Mouse (Mus musculus): ENCODE measurements around the gene Rtn4. TPM values are rescaled to one million over a fixed set of nuclear protein-coding genes. Genes with fewer than 3 reads are reported as not detected.

Rtn4 gene
- total and polyA plus RNA-seq, 3 experiments, result 46.5 to 202 (median 57.8) TPM

GRCm38 (mm10) chr11:29770666-29771400 is 78.1 kb downstream of the Rtn4 start:
- TF ChIP-seq MAFK (IDR thresholded peaks at IDR 0.05; ENCODE audit: borderline replicate concordance, low read depth, low read length) (no peak), E2F4 (IDR thresholded peaks at IDR 0.05; ENCODE audit: borderline replicate concordance, low read depth, low read length) (no peak), ELF1 (IDR thresholded peaks at IDR 0.05; ENCODE audit: low read depth, low read length) (no peak), UBTF (IDR thresholded peaks at IDR 0.05; ENCODE audit: borderline replicate concordance, insufficient read depth, low read depth, low read length) (no peak), NRF1 (IDR thresholded peaks at IDR 0.05; ENCODE audit: insufficient read depth, low read depth, low read length, poor library complexity, severe bottlenecking) (no peak), HCFC1 (IDR thresholded peaks at IDR 0.05; ENCODE audit: low read depth, low read length) (no peak), SMC3 (IDR thresholded peaks at IDR 0.05; ENCODE audit: low read depth, low read length) (no peak), ZKSCAN1 (IDR thresholded peaks at IDR 0.05; ENCODE audit: low read depth, low read length) (no peak), JUND (IDR thresholded peaks at IDR 0.05; ENCODE audit: low read depth, low read length) (no peak), MAZ (IDR thresholded peaks at IDR 0.05; ENCODE audit: low read depth, low read length) (no peak), MAX (IDR thresholded peaks at IDR 0.05; ENCODE audit: low read length) (no peak), USF2 (IDR thresholded peaks at IDR 0.05; ENCODE audit: borderline replicate concordance in 1 of 2, insufficient read depth in 1 of 2, low read depth in 1 of 2, low read length in 2 of 2) (no peak), NELFE (IDR thresholded peaks at IDR 0.05; ENCODE audit: low read depth, low read length) (no peak), TBP (IDR thresholded peaks at IDR 0.05; ENCODE audit: low read depth, low read length) (no peak), MYB (IDR thresholded peaks at IDR 0.05; ENCODE audit: low read depth, low read length) (no peak), ZMIZ1 (IDR thresholded peaks at IDR 0.05; ENCODE audit: low read depth, low read length) (no peak)
- no peaks in the 10 kb centered on the region for H3K9me3 ChIP-seq (replicated peaks; ENCODE audit: insufficient read depth, low read length)

GRCm38 (mm10) chr11:29772279-29772678 is 79.5 kb downstream of the Rtn4 start:
- Histone ChIP-seq H3K4me1 (ENCODE audit: control insufficient read depth in 1 of 2, insufficient read depth in 2 of 2, low read length in 2 of 2) (peaks cover 0 to 4% of the 10 kb centered on the region in 2 experiments; a peak in 2 of 4 replicates), H3K4me3 (ENCODE audit: control insufficient read depth in 1 of 2, insufficient read depth in 1 of 2, low read depth in 2 of 2, low read length in 2 of 2) (no peak overlapping the region), H3K79me2 (ENCODE audit: control insufficient read depth, insufficient read depth, low read length, poor library complexity) (no peaks in the 10 kb centered on the region), H3K27me3 (ENCODE audit: control insufficient read depth in 1 of 2, insufficient read depth in 2 of 2, low read length in 2 of 2) (no peaks in the 10 kb centered on the region), H3K9me3 (replicated peaks; ENCODE audit: insufficient read depth, low read length) (no peaks in the 10 kb centered on the region), H3K9ac (ENCODE audit: control insufficient read depth, low read depth, low read length, poor library complexity, severe bottlenecking) (no peak overlapping the region), H3K27ac (ENCODE audit: control insufficient read depth, low read depth, low read length) (no peak overlapping the region), H3K36me3 (ENCODE audit: control insufficient read depth in 1 of 2, insufficient read depth in 2 of 2, low read length in 2 of 2) (peaks cover 0 to 2% of the 10 kb centered on the region in 2 experiments; a peak in 1 of 4 replicates)
- no peak for DNase-seq (ENCODE audit: low read depth, low spot score)
- TF ChIP-seq TAL1 (IDR thresholded peaks at IDR 0.05; ENCODE audit: low read length) (no peak), CHD2 (IDR thresholded peaks at IDR 0.05; ENCODE audit: low read length) (no peak), TBP (IDR thresholded peaks at IDR 0.05; ENCODE audit: low read depth, low read length) (no peak), MAX (IDR thresholded peaks at IDR 0.05; ENCODE audit: low read length) (no peak), MEF2A (IDR thresholded peaks at IDR 0.05; ENCODE audit: extremely low read depth, insufficient replicate concordance, low read depth, low read length, poor library complexity, severe bottlenecking) (no peak), JUND (IDR thresholded peaks at IDR 0.05; ENCODE audit: low read depth, low read length) (no peak), MYC (IDR thresholded peaks at IDR 0.05; ENCODE audit: low read depth, low read length) (no peak)

More at GRCm38 (mm10) chr11:29770666-29771400, 78.1 kb downstream of the Rtn4 start:
- H3K79me2 ChIP-seq (ENCODE audit: control insufficient read depth, insufficient read depth, low read length, poor library complexity), result no peaks in the 10 kb centered on the region
- no peaks in the 10 kb centered on the region for H3K27me3 ChIP-seq (ENCODE audit: control insufficient read depth in 1 of 2, insufficient read depth in 2 of 2, low read length in 2 of 2)
- no peak overlapping the region for H3K9ac ChIP-seq (ENCODE audit: control insufficient read depth, low read depth, low read length, poor library complexity, severe bottlenecking)
- peaks cover 0 to 4% of the 10 kb centered on the region in 2 experiments; a peak in 2 of 4 replicates for H3K4me1 ChIP-seq (ENCODE audit: control insufficient read depth in 1 of 2, insufficient read depth in 2 of 2, low read length in 2 of 2)
- no peak overlapping the region for H3K4me3 ChIP-seq (ENCODE audit: control insufficient read depth in 1 of 2, insufficient read depth in 1 of 2, low read depth in 2 of 2, low read length in 2 of 2)
- peaks cover 0 to 2% of the 10 kb centered on the region in 2 experiments; a peak in 1 of 4 replicates for H3K36me3 ChIP-seq (ENCODE audit: control insufficient read depth in 1 of 2, insufficient read depth in 2 of 2, low read length in 2 of 2)
- no peak for DNase-seq (ENCODE audit: low read depth, low spot score)
- H3K27ac ChIP-seq (ENCODE audit: control insufficient read depth, low read depth, low read length), result no peak overlapping the region

Measured in MEL (cell line).